Mouse (Mus musculus) G1E (cell line): ENCODE data around the gene Hist1h4b.

Experiments
- CTCF ChIP-seq: IDR thresholded peaks from 2 replicates; pipeline ENCODE4 v1.5.1; 2012; ENCODE audit warnings: low read depth, low read length, inconsistent platforms, mixed read lengths
- GATA1 ChIP-seq: IDR thresholded peaks from 2 replicates; pipeline ENCODE4 v1.6.1; 2012; ENCODE audit warnings: borderline replicate concordance, low read length, inconsistent platforms, mixed read lengths
- GATA2 ChIP-seq: IDR thresholded peaks from 2 replicates; pipeline ENCODE4 v1.6.1; 2012; ENCODE audit warnings: low read depth, low read length, inconsistent platforms, borderline replicate concordance

GRCm38 (mm10) chr13:23763586-23764323 is 6.9 kb downstream of the Hist1h4b start, which contains the start of gene Hist1h1a:
- no peak for TF ChIP-seq CTCF
- TF ChIP-seq GATA1: no peak
- TF ChIP-seq GATA2: no peak
